Mouse (Mus musculus): ENCODE measurements around the gene Slc38a8. TPM values are rescaled to one million over a fixed set of nuclear protein-coding genes. Genes with fewer than 3 reads are reported as not detected.
A peak's percentile ranks its signal among the peaks of the same experiment; 100 is the strongest.

The Slc38a8 gene
- polyA plus RNA-seq, 1 experiment from 2014 or later = not detected

GRCm38 (mm10) chr8:119447781-119448170 is 53.7 kb downstream of the Slc38a8 start:
- Histone ChIP-seq H3K9me3 (replicated peaks) (no peaks in the 10 kb centered on the region), H3K4me1 (peaks cover 12% of the 10 kb centered on the region; the same call in 1 of the 2 replicates), H3K9ac (peak overlapping the region; percentile 74), H3K27ac (no peak overlapping the region), H3K4me3 (peak overlapping the region; percentile 67), H3K36me3 (ENCODE audit: poor library complexity, severe bottlenecking) (no peaks in the 10 kb centered on the region), H3K27me3 (peaks cover 29% of the 10 kb centered on the region), H3K4me2 (peak overlapping the region; percentile 88)
- ATAC-seq = no peak; the same call in 1 of the 2 replicates
- 2% methylated on average over 17 of the region's 17 CpGs for WGBS

GRCm38 (mm10) chr8:119446990-119447780 is 54.3 kb downstream of the Slc38a8 start:
- H3K4me3 ChIP-seq = peak overlapping the region; percentile 67
- H3K36me3 ChIP-seq (ENCODE audit: poor library complexity, severe bottlenecking) = no peaks in the 10 kb centered on the region
- no peaks in the 10 kb centered on the region for H3K9me3 ChIP-seq (replicated peaks)
- H3K27ac ChIP-seq = no peak overlapping the region
- H3K9ac ChIP-seq = peak overlapping the region; percentile 74
- WGBS = under 1% methylated on average over 44 of the region's 80 CpGs
- peak overlapping the region; percentile 88 for H3K4me2 ChIP-seq
- peaks cover 29% of the 10 kb centered on the region for H3K27me3 ChIP-seq
- H3K4me1 ChIP-seq = peaks cover 12% of the 10 kb centered on the region; the same call in 1 of the 2 replicates
- ATAC-seq = peak; percentile 44

GRCm38 (mm10) chr8:119446211-119446989 is 55.1 kb downstream of the Slc38a8 start, which contains the start of gene Necab2:
Necab2 (plus strand) TSS chr8:119446719.
- ATAC-seq = peak; percentile 54
- 4% methylated on average over 17 of the region's 52 CpGs for WGBS
- Histone ChIP-seq H3K4me1 (peaks cover 12% of the 10 kb centered on the region; the same call in 1 of the 2 replicates), H3K27me3 (peaks cover 29% of the 10 kb centered on the region), H3K9ac (peak within 1 kb of the TSS; percentile 74), H3K4me3 (peak within 1 kb of the TSS; percentile 67), H3K27ac (no peak within 1 kb of the TSS), H3K36me3 (ENCODE audit: poor library complexity, severe bottlenecking) (no peaks in the 10 kb centered on the region), H3K4me2 (peak within 1 kb of the TSS; percentile 88), H3K9me3 (replicated peaks) (no peaks in the 10 kb centered on the region)

DNA sequence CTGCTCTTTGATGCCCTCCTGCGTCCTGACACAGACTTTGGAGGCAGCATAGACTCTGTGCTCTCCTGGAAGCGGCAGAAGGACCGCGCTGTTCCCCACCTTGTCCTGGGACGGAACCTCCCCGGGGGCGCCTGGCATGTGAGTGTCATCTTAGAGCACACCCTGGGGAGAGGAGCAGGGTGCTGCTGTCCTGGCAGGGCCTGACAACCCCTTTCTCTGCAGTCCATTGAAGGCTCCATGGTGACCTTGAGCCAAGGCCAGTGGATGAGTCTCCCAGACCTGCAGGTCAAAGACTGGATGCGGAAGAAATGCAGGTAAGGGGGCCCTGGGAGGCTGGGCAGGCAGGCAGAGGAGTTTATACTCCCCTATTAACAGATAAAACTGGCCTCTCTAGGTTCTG is 58.5 kb downstream of the Slc38a8 start:
- 96% methylated on average over 8 of the region's 8 CpGs for WGBS
- H3K4me2 ChIP-seq = no peak overlapping the region
- no peak overlapping the region for H3K9ac ChIP-seq

DNA sequence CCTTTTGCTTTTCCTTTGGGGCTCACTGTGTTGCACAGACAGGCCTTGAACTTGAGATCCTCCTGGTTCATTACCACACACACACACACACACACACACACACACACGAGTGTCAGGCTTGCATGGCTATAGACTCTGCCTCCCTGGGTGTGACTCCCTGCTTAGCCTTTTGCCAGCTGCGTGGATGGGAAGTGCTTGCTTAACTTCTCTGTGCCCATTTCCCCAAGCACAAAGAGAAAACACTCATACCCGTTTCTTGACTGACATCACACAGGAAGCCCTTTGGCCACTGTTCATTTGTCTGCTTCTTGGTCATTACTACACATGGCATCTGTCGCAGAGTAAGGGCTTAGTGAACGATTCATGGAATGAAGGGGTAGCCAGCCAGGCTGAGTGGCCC is 59.5 kb downstream of the Slc38a8 start:
- no peak for ATAC-seq
- Histone ChIP-seq H3K4me1 (peaks cover 12% of the 10 kb centered on the region; the same call in 1 of the 2 replicates), H3K27me3 (peaks cover 7% of the 10 kb centered on the region; the same call in 1 of the 2 replicates), H3K4me3 (no peak overlapping the region), H3K4me2 (no peak overlapping the region), H3K9ac (no peak overlapping the region), H3K36me3 (ENCODE audit: poor library complexity, severe bottlenecking) (no peaks in the 10 kb centered on the region), H3K27ac (no peak overlapping the region), H3K9me3 (replicated peaks) (no peaks in the 10 kb centered on the region)
- WGBS = 64% methylated on average over 5 of the region's 5 CpGs

More for the DNA sequence above, 58.5 kb downstream of the Slc38a8 start:
- Histone ChIP-seq H3K27me3 (peaks cover 15% of the 10 kb centered on the region), H3K36me3 (ENCODE audit: poor library complexity, severe bottlenecking) (no peaks in the 10 kb centered on the region), H3K4me3 (no peak overlapping the region), H3K9me3 (replicated peaks) (no peaks in the 10 kb centered on the region), H3K27ac (no peak overlapping the region), H3K4me1 (peaks cover 21% of the 10 kb centered on the region; the same call in 1 of the 2 replicates)
- ATAC-seq = no peak

DNA sequence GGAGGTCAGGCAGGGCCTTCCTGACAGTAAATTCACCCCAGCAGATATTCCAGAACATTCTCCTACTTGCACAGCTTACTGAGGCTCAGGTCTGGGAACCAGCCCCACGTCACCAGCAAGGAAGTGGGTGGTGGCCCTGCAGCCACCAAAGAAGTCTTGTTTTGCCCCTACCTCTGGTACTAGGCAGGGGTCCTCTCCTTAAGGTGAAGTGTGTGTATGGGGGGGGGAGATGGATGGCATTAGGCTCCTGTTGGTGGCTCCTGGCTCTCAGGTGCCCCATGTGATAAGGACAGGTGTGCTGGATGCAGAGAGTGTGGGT is 60.6 kb downstream of the Slc38a8 start:
- no peak overlapping the region for H3K4me2 ChIP-seq
- 0 out of 2 replicates have a peak, but pooled peaks cover 7% of the 10 kb centered on the region for H3K27me3 ChIP-seq
- peak; percentile 31; the same call in 1 of the 2 replicates for ATAC-seq
- H3K9me3 ChIP-seq (replicated peaks) = no peaks in the 10 kb centered on the region
- no peaks in the 10 kb centered on the region for H3K36me3 ChIP-seq (ENCODE audit: poor library complexity, severe bottlenecking)
- no peak overlapping the region for H3K4me3 ChIP-seq
- peaks cover 12% of the 10 kb centered on the region; the same call in 1 of the 2 replicates for H3K4me1 ChIP-seq
- 60% methylated on average over 1 of the region's 1 CpGs for WGBS
- H3K9ac ChIP-seq = no peak overlapping the region
- no peak overlapping the region for H3K27ac ChIP-seq

- 0 out of 2 replicates have a peak, but pooled peaks cover 7% of the 10 kb centered on the region for H3K27me3 ChIP-seq
- no peak overlapping the region for H3K9ac ChIP-seq
- peak; percentile 69; the same call in 1 of the 2 replicates for ATAC-seq
- peak overlapping the region; percentile 19; the same call in 1 of the 2 replicates for H3K4me2 ChIP-seq
- no peak overlapping the region for H3K4me3 ChIP-seq
- WGBS = 14% methylated on average over 16 of the region's 16 CpGs
- no peak overlapping the region for H3K27ac ChIP-seq
- H3K4me1 ChIP-seq = peaks cover 12% of the 10 kb centered on the region; the same call in 1 of the 2 replicates
- no peaks in the 10 kb centered on the region for H3K9me3 ChIP-seq (replicated peaks)
- no peaks in the 10 kb centered on the region for H3K36me3 ChIP-seq (ENCODE audit: poor library complexity, severe bottlenecking)
Measured at GRCm38 (mm10) chr8:119440250-119440951, 61.1 kb downstream of the Slc38a8 start.

- Histone ChIP-seq H3K9ac (no peak overlapping the region), H3K4me2 (no peak overlapping the region), H3K27ac (no peak overlapping the region), H3K4me1 (peaks cover 12% of the 10 kb centered on the region; the same call in 1 of the 2 replicates), H3K4me3 (no peak overlapping the region), H3K36me3 (ENCODE audit: poor library complexity, severe bottlenecking) (no peaks in the 10 kb centered on the region), H3K27me3 (0 out of 2 replicates have a peak, but pooled peaks cover 4% of the 10 kb centered on the region), H3K9me3 (replicated peaks) (no peaks in the 10 kb centered on the region)
- 66% methylated on average over 7 of the region's 7 CpGs for WGBS
- ATAC-seq = no peak
Measured at GRCm38 (mm10) chr8:119439893-119440249, 61.6 kb downstream of the Slc38a8 start.

- ATAC-seq = no peak
- no peak overlapping the region for H3K4me2 ChIP-seq
- peaks cover 12% of the 10 kb centered on the region; the same call in 1 of the 2 replicates for H3K4me1 ChIP-seq
- no peak overlapping the region for H3K27ac ChIP-seq
- H3K4me3 ChIP-seq = no peak overlapping the region
- WGBS = 85% methylated on average over 2 of the region's 2 CpGs
- no peak overlapping the region for H3K9ac ChIP-seq
- no peaks in the 10 kb centered on the region for H3K36me3 ChIP-seq (ENCODE audit: poor library complexity, severe bottlenecking)
- H3K27me3 ChIP-seq = 0 out of 2 replicates have a peak, but pooled peaks cover 4% of the 10 kb centered on the region
- no peaks in the 10 kb centered on the region for H3K9me3 ChIP-seq (replicated peaks)
Measured at GRCm38 (mm10) chr8:119439424-119439823, 62.1 kb downstream of the Slc38a8 start.

GRCm38 (mm10) chr8:119438876-119439275 is 62.6 kb downstream of the Slc38a8 start:
- WGBS = 79% methylated on average over 6 of the region's 6 CpGs
- peaks cover 12% of the 10 kb centered on the region; the same call in 1 of the 2 replicates for H3K4me1 ChIP-seq
- H3K4me2 ChIP-seq = no peak overlapping the region
- H3K27ac ChIP-seq = no peak overlapping the region
- ATAC-seq = no peak
- H3K4me3 ChIP-seq = no peak overlapping the region
- H3K9ac ChIP-seq = no peak overlapping the region
- H3K27me3 ChIP-seq = 0 out of 2 replicates have a peak, but pooled peaks cover 4% of the 10 kb centered on the region
- H3K9me3 ChIP-seq (replicated peaks) = no peaks in the 10 kb centered on the region
- H3K36me3 ChIP-seq (ENCODE audit: poor library complexity, severe bottlenecking) = no peaks in the 10 kb centered on the region

DNA sequence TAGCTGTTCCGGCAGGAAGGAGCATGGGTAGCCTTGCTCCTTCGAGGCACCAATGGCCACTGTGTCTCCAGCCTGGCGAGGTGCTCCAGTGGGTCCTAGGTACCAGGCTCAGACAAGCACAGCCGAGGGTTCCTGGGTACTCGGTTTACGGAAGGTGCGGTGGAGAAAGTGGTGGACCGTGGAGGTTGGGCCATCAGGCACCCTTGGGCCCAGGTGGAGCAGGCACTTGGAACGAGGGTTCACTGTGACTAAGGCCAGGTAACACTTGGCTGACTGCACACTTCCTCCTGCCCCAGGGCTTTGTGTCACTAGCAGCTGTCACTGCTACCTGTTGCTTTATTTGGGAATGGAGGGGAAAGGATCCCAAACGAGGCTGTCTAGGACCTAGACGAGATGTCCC is 64.0 kb downstream of the Slc38a8 start:
- no peak overlapping the region for H3K27ac ChIP-seq
- no peaks in the 10 kb centered on the region for H3K9me3 ChIP-seq (replicated peaks)
- no peak overlapping the region for H3K4me3 ChIP-seq
- 0 out of 2 replicates have a peak, but pooled peaks cover 4% of the 10 kb centered on the region for H3K27me3 ChIP-seq
- peaks cover 12% of the 10 kb centered on the region; the same call in 1 of the 2 replicates for H3K4me1 ChIP-seq
- 80% methylated on average over 11 of the region's 11 CpGs for WGBS
- H3K9ac ChIP-seq = no peak overlapping the region
- no peak overlapping the region for H3K4me2 ChIP-seq
- H3K36me3 ChIP-seq (ENCODE audit: poor library complexity, severe bottlenecking) = no peaks in the 10 kb centered on the region
- ATAC-seq = no peak

Measured in forebrain, embryonic 13.5 days (tissue).